Mouse (Mus musculus) hindbrain, embryonic 15.5 days (tissue): ENCODE measurements at regions not wholly inside any gene's neighbourhood (a gene's known extent, or its start where the extent isn't known, plus 50 kb on each side); places are given as distances from the start of the nearest gene placed in this dataset.
"Not testable (repeated sequence)": the region's sequence is repeated elsewhere in the genome, so short reads cannot be mapped to it uniquely, and the experiment has no call there.

Source experiments
- ATAC-seq: fragments of 200-750 bp; cut with Nextera tagmentation; 2 replicates; pipeline ENCODE4 v1.8.0; 2017; ENCODE audit warnings: low read depth, moderate number of reproducible peaks, moderate TSS enrichment; ENCODE audit not compliant: low FRiP score
- H3K27ac ChIP-seq: fragments of 300-500 bp; sonication (generic); replicated peaks from 2 replicates; pipeline ENCODE4 v1.5.1; 2015; ENCODE audit warnings: mild to moderate bottlenecking, inconsistent platforms
- H3K27me3 ChIP-seq: fragments of 300-500 bp; sonication (generic); 2 replicates; pipeline ENCODE4 v1.6.1; 2015; ENCODE audit warnings: control low read depth, inconsistent platforms
- H3K36me3 ChIP-seq: fragments of 300-500 bp; sonication (generic); 2 replicates; pipeline ENCODE4 v1.6.1; 2015; ENCODE audit warnings: control low read depth, inconsistent platforms
- H3K4me1 ChIP-seq: fragments of 300-500 bp; sonication (generic); replicated peaks from 2 replicates; pipeline ENCODE4 v1.6.1; 2015; ENCODE audit warnings: control low read depth, inconsistent platforms
- H3K4me2 ChIP-seq: fragments of 300-500 bp; sonication (generic); 2 replicates; pipeline ENCODE4 v1.6.1; 2015; ENCODE audit warnings: moderate library complexity, mild to moderate bottlenecking, inconsistent platforms
- H3K4me3 ChIP-seq: fragments of 300-500 bp; sonication (generic); 2 replicates; pipeline ENCODE4 v1.5.1; 2015; ENCODE audit warnings: mild to moderate bottlenecking, inconsistent platforms
- H3K9ac ChIP-seq: fragments of 300-500 bp; sonication (generic); 2 replicates; pipeline ENCODE4 v1.6.1; 2015; ENCODE audit warnings: inconsistent platforms
- H3K9me3 ChIP-seq: fragments of 300-500 bp; sonication (generic); 2 replicates; pipeline ENCODE4 v1.6.1; 2016; ENCODE audit warnings: control low read depth, inconsistent platforms
- WGBS: fragments of 180-500 bp; shearing (Covaris S2); methylation state at CpG from one replicate; pipeline ENCODE4 v1.1.7; 2015; 5-methylcytosine and 5-hydroxymethylcytosine counted together

DNA sequence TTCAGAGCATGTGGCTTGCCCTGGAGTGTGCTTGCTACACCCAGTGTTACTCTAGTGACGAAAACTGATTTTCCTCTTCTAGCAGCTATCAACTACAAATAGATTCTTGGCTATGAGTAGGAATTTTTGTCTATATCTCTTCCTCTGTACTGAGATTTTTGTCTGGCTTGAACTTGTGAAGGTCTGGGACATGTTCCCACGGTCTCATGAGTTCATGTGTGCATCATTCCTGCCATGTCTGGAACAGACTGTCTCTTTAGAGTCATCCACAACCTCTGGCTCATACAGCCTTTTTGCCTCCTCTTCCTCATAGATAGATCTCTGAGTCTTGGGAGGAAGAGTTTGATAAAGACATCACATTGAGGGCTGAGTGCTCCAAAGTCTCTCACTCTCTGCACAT is 86.5 kb upstream of the Gm5148 start:
- Histone ChIP-seq H3K4me2 (no peak overlapping the region), H3K4me1 (no peaks in the 10 kb centered on the region), H3K27me3 (no peaks in the 10 kb centered on the region), H3K27ac (no peak overlapping the region), H3K36me3 (no peaks in the 10 kb centered on the region), H3K9ac (no peak overlapping the region), H3K4me3 (no peak overlapping the region), H3K9me3 (0 out of 2 replicates have a peak, but pooled peaks cover 7% of the 10 kb centered on the region)
- WGBS, result 87% methylated on average over 2 of the region's 2 CpGs
- no peak for ATAC-seq

GRCm38 (mm10) chr3:37805805-37806148 is 81.5 kb upstream of the Gm5148 start:
- no peaks in the 10 kb centered on the region for H3K36me3 ChIP-seq
- WGBS, result 80% methylated on average over 6 of the region's 6 CpGs
- no peak for ATAC-seq

GRCm38 (mm10) chr3:37804941-37805804 is 80.9 kb upstream of the Gm5148 start:
- WGBS, result 85% methylated on average over 9 of the region's 9 CpGs
- Histone ChIP-seq H3K36me3 (no peaks in the 10 kb centered on the region), H3K4me1 (no peaks in the 10 kb centered on the region), H3K4me3 (no peak overlapping the region), H3K9ac (no peak overlapping the region), H3K9me3 (0 out of 2 replicates have a peak, but pooled peaks cover 7% of the 10 kb centered on the region), H3K4me2 (no peak overlapping the region), H3K27me3 (no peaks in the 10 kb centered on the region), H3K27ac (no peak overlapping the region)
- ATAC-seq, result no peak

More at GRCm38 (mm10) chr3:37805805-37806148, 81.5 kb upstream of the Gm5148 start:
- H3K4me1 ChIP-seq, result no peaks in the 10 kb centered on the region
- no peak overlapping the region for H3K9ac ChIP-seq
- H3K27me3 ChIP-seq, result no peaks in the 10 kb centered on the region
- no peak overlapping the region for H3K27ac ChIP-seq
- H3K4me2 ChIP-seq, result no peak overlapping the region
- 0 out of 2 replicates have a peak, but pooled peaks cover 7% of the 10 kb centered on the region for H3K9me3 ChIP-seq
- H3K4me3 ChIP-seq, result no peak overlapping the region

- no peaks in the 10 kb centered on the region for H3K36me3 ChIP-seq
Observed at GRCm38 (mm10) chr3:37804261-37804660, 80.0 kb upstream of the Gm5148 start.

DNA sequence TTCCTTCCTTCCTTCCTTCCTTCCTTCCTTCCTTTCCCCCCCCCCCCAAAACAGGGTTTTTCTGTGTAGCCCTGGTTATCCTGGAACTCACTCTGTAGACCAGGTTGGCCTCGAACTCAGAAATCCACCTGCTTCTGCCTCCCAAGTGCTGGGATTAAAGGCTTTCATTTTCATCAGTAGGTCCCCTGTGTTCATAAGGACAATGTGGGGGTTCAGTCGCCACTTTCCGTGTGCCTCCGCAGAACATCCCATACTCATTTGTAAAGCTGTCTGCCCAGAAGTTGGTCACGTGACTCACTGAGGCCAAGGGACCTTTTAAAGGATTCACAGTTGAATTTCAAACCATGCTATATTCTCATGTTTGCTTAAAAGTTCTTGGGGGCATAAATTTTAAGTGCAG is 79.5 kb upstream of the Gm5148 start:
- not testable (repeated sequence) for H3K27me3 ChIP-seq, H3K4me2 ChIP-seq, H3K4me1 ChIP-seq, ATAC-seq, H3K9ac ChIP-seq, H3K4me3 ChIP-seq, H3K36me3 ChIP-seq, H3K9me3 ChIP-seq, H3K27ac ChIP-seq
- WGBS, result 95% methylated on average over 5 of the region's 5 CpGs

More at GRCm38 (mm10) chr3:37804261-37804660, 80.0 kb upstream of the Gm5148 start:
- Histone ChIP-seq H3K4me1 (no peaks in the 10 kb centered on the region), H3K27me3 (no peaks in the 10 kb centered on the region), H3K27ac (no peak overlapping the region), H3K4me3 (no peak overlapping the region), H3K9ac (no peak overlapping the region), H3K4me2 (no peak overlapping the region), H3K9me3 (0 out of 2 replicates have a peak, but pooled peaks cover 5% of the 10 kb centered on the region)
- WGBS, result 60% methylated on average over 5 of the region's 5 CpGs
- no peak for ATAC-seq

DNA sequence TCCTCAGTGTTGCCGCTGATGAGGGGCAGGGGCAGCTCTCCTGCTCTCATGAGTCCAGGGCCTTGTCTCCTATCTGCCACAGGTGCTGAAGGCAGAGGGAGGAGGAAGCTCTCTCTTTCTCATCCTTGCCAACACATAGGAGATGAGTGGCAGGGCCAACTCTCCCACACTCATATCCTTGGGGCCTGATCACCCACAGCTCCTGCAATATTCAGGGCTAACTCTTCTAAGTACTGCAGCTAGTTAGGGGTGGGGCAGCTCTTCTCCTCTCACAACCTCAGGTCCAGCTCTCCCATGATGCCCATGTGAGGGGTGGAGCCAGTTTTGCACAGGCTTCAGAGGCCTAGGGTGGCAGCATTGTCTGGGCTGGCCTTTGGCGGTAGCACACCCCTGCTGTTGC is 77.3 kb upstream of the Gm5148 start:
- ATAC-seq, result no peak
- H3K9me3 ChIP-seq, result no peaks in the 10 kb centered on the region
- no peak overlapping the region for H3K4me3 ChIP-seq
- WGBS, result 94% methylated on average over 2 of the region's 2 CpGs
- H3K27me3 ChIP-seq, result no peaks in the 10 kb centered on the region
- H3K4me2 ChIP-seq, result no peak overlapping the region
- H3K9ac ChIP-seq, result no peak overlapping the region
- no peak overlapping the region for H3K27ac ChIP-seq
- H3K36me3 ChIP-seq, result no peaks in the 10 kb centered on the region
- no peaks in the 10 kb centered on the region for H3K4me1 ChIP-seq

DNA sequence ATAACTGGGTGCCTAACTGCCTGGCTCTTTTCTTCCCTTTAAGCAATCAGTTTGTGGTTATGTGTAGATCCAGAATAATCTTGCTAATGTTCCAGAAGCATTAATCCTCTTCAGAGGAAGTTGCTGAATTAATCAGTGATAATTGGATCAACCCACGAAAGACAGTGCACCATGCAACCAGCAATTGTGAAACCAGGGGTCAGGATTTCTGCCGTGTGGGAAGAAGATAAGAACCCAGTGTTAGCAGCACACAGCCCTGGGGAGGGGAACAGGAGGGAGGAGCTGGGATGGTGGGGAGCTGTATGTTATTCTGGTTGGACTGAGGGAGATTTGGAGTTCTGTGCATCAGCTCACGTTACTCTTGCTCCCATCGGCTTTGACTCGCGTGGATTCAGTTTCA is 75.5 kb upstream of the Gm5148 start:
- H3K4me2 ChIP-seq, result no peak overlapping the region
- no peak overlapping the region for H3K4me3 ChIP-seq
- WGBS, result 79% methylated on average over 6 of the region's 6 CpGs
- H3K9me3 ChIP-seq, result no peaks in the 10 kb centered on the region
- no peak overlapping the region for H3K9ac ChIP-seq
- H3K4me1 ChIP-seq, result no peaks in the 10 kb centered on the region
- ATAC-seq, result no peak
- no peaks in the 10 kb centered on the region for H3K27me3 ChIP-seq
- no peak overlapping the region for H3K27ac ChIP-seq
- no peaks in the 10 kb centered on the region for H3K36me3 ChIP-seq

- WGBS, result 66% methylated on average over 7 of the region's 7 CpGs
- ATAC-seq, result no peak
- Histone ChIP-seq H3K4me3 (no peak overlapping the region), H3K4me1 (no peaks in the 10 kb centered on the region), H3K4me2 (no peak overlapping the region), H3K9ac (no peak overlapping the region), H3K36me3 (no peaks in the 10 kb centered on the region), H3K27me3 (no peaks in the 10 kb centered on the region), H3K9me3 (no peaks in the 10 kb centered on the region), H3K27ac (no peak overlapping the region)
Observed at GRCm38 (mm10) chr3:37789711-37790110, 65.4 kb upstream of the Gm5148 start.

GRCm38 (mm10) chr3:37789143-37789697 is 64.9 kb upstream of the Gm5148 start:
- H3K4me1 ChIP-seq, result no peaks in the 10 kb centered on the region
- H3K36me3 ChIP-seq, result no peaks in the 10 kb centered on the region
- H3K27ac ChIP-seq, result no peak overlapping the region
- no peak overlapping the region for H3K9ac ChIP-seq
- no peaks in the 10 kb centered on the region for H3K27me3 ChIP-seq
- ATAC-seq, result no peak
- WGBS, result 82% methylated on average over 11 of the region's 11 CpGs
- H3K9me3 ChIP-seq, result no peaks in the 10 kb centered on the region
- H3K4me2 ChIP-seq, result no peak overlapping the region
- H3K4me3 ChIP-seq, result no peak overlapping the region

- no peak overlapping the region for H3K9ac ChIP-seq
- no peaks in the 10 kb centered on the region for H3K4me1 ChIP-seq
- H3K9me3 ChIP-seq, result no peaks in the 10 kb centered on the region
- H3K4me3 ChIP-seq, result no peak overlapping the region
- no peak for ATAC-seq
- no peak overlapping the region for H3K27ac ChIP-seq
- H3K36me3 ChIP-seq, result no peaks in the 10 kb centered on the region
- 84% methylated on average over 9 of the region's 9 CpGs for WGBS
- no peaks in the 10 kb centered on the region for H3K27me3 ChIP-seq
- H3K4me2 ChIP-seq, result no peak overlapping the region
Observed at GRCm38 (mm10) chr3:37788366-37788765, 64.1 kb upstream of the Gm5148 start.

GRCm38 (mm10) chr3:37786792-37787191 is 62.5 kb upstream of the Gm5148 start:
- H3K4me3 ChIP-seq, result no peak overlapping the region
- no peaks in the 10 kb centered on the region for H3K4me1 ChIP-seq
- H3K4me2 ChIP-seq, result no peak overlapping the region
- no peaks in the 10 kb centered on the region for H3K27me3 ChIP-seq
- no peak overlapping the region for H3K9ac ChIP-seq
- ATAC-seq, result no peak
- no peaks in the 10 kb centered on the region for H3K9me3 ChIP-seq
- no peaks in the 10 kb centered on the region for H3K36me3 ChIP-seq
- WGBS, result 84% methylated on average over 3 of the region's 3 CpGs
- H3K27ac ChIP-seq, result no peak overlapping the region

GRCm38 (mm10) chr3:37781086-37781485 is 56.8 kb upstream of the Gm5148 start:
- ATAC-seq, result no peak
- Histone ChIP-seq H3K9ac (no peak overlapping the region), H3K27me3 (no peaks in the 10 kb centered on the region), H3K4me3 (no peak overlapping the region), H3K27ac (no peak overlapping the region), H3K9me3 (no peaks in the 10 kb centered on the region), H3K4me1 (no peaks in the 10 kb centered on the region), H3K4me2 (no peak overlapping the region), H3K36me3 (no peaks in the 10 kb centered on the region)
- WGBS, result 76% methylated on average over 2 of the region's 2 CpGs
